Mouse (Mus musculus) ES-E14 (cell line): ENCODE results near the gene Wdr60. TPM values are rescaled to one million over a fixed set of nuclear protein-coding genes. Genes with fewer than 3 reads are reported as not detected.
A peak's percentile ranks its signal among the peaks of the same experiment; 100 is the strongest.

Experiments used
- DNase-seq: peaks from one replicate; pipeline ENCODE4 v3.0.0-alpha.2; 2013; ENCODE audit warnings: low read depth, low spot score
- H3K27ac ChIP-seq: 2 replicates; pipeline ENCODE4 v1.5.1; 2012; ENCODE audit warnings: low read depth, mild to moderate bottlenecking, low read length, moderate library complexity, mixed read lengths; ENCODE audit not compliant: poor library complexity, insufficient read depth, severe bottlenecking
- H3K36me3 ChIP-seq: 2 replicates; pipeline ENCODE4 v1.6.1; 2012; ENCODE audit warnings: mild to moderate bottlenecking, low read length, moderate library complexity, mixed read lengths; ENCODE audit not compliant: control insufficient read depth, poor library complexity, insufficient read depth, severe bottlenecking
- H3K4me1 ChIP-seq, 2 experiments: fragments of 150-350 bp in 1 of 2; sonication (generic) in 1 of 2; 2 replicates each; pipeline ENCODE4 v1.6.1; 2012; ENCODE audit warnings: low read length in 2 of 2, mild to moderate bottlenecking in 1 of 2, mixed read lengths in 1 of 2; ENCODE audit not compliant: control insufficient read depth in 2 of 2, insufficient read depth in 2 of 2, poor library complexity in 1 of 2
- H3K4me3 ChIP-seq, 2 experiments: fragments of 150-350 bp in 1 of 2; sonication (generic) in 1 of 2; 2 replicates each; pipeline ENCODE4 v1.5.1; 2012; ENCODE audit warnings: low read length in 2 of 2, low read depth in 1 of 2, mild to moderate bottlenecking in 1 of 2, mixed read lengths in 1 of 2; ENCODE audit not compliant: insufficient read depth in 1 of 2, poor library complexity in 1 of 2, severe bottlenecking in 1 of 2
- H3K9ac ChIP-seq: 2 replicates; pipeline ENCODE4 v1.6.1; 2012; ENCODE audit warnings: low read depth, mild to moderate bottlenecking, low read length, mixed read lengths; ENCODE audit not compliant: poor library complexity, insufficient read depth, severe bottlenecking
- H3K9me3 ChIP-seq: fragments of 150-350 bp; sonication (generic); 2 replicates; pipeline ENCODE4 v1.6.1; 2012; ENCODE audit warnings: low read depth, mild to moderate bottlenecking, low read length; ENCODE audit not compliant: control insufficient read depth, insufficient read depth
- CHD2 ChIP-seq: IDR thresholded peaks from 2 replicates; pipeline ENCODE4 v1.6.1; 2014; ENCODE audit warnings: mild to moderate bottlenecking, low read depth, low read length, inconsistent platforms
- HCFC1 ChIP-seq: IDR thresholded peaks from 2 replicates; pipeline ENCODE4 v1.6.1; 2012; ENCODE audit warnings: low read length, inconsistent platforms, borderline replicate concordance; ENCODE audit not compliant: insufficient read depth
- MAFK ChIP-seq: IDR thresholded peaks from 2 replicates; pipeline ENCODE4 v1.6.1; 2014; ENCODE audit warnings: mild to moderate bottlenecking, low read depth, low read length, inconsistent platforms; ENCODE audit not compliant: insufficient read depth
- ZC3H11A ChIP-seq: IDR thresholded peaks from 2 replicates; pipeline ENCODE4 v1.6.1; 2012; ENCODE audit warnings: low read depth, mild to moderate bottlenecking, inconsistent platforms, low read length, borderline replicate concordance
- ZNF384 ChIP-seq: IDR thresholded peaks from 2 replicates; pipeline ENCODE4 v1.6.1; 2012; ENCODE audit warnings: low read depth, low read length, inconsistent platforms
- in situ Hi-C, 2 experiments: fragments of 600-800 bp; cut with MboI; formaldehyde crosslinking; loops; one replicate each; pipeline ENCODE4 v1.15.1; 2025; ENCODE audit warnings: low sequenced_read_pairs in 2 of 2, inconsistent platforms in 1 of 2; ENCODE audit not compliant: unreplicated experiment in 2 of 2
- total RNA-seq: library from RNA; depleted of rRNA; stranded (reverse); fragments of 300-350 nt; gene quantifications from 2 replicates; pipeline ENCODE4 v1.2.3, GENCODE M21; 2012

Gene Wdr60
- total RNA-seq, 1 experiment: 5.6 TPM

- in situ Hi-C loops: no loop called here
- TF ChIP-seq HCFC1: no peak
- TF ChIP-seq ZNF384: no peak
- TF ChIP-seq MAFK: no peak
- no peak for TF ChIP-seq ZC3H11A
- TF ChIP-seq CHD2: no peak
- Histone ChIP-seq H3K36me3 (no peaks in the 10 kb centered on the region), H3K4me3 (no peak overlapping the region), H3K9me3 (no peaks in the 10 kb centered on the region), H3K9ac (no peak overlapping the region), H3K27ac (no peak overlapping the region), H3K4me1 (no peaks in the 10 kb centered on the region)
- DNase-seq: no peak
Measured at GRCm38 (mm10) chr12:116238370-116238769, 24.5 kb downstream of the Wdr60 start.

- TF ChIP-seq CHD2 (no peak), HCFC1 (no peak), ZNF384 (no peak), ZC3H11A (no peak), MAFK (no peak)
- in situ Hi-C loops: no loop called here
Measured at GRCm38 (mm10) chr12:116236658-116237057, 26.2 kb downstream of the Wdr60 start.

GRCm38 (mm10) chr12:116235356-116235755 lies 27.5 kb downstream of the Wdr60 start:
- 0 out of 2 replicates have a peak, but pooled peaks have one; percentile 4 for TF ChIP-seq ZC3H11A
- no peak for TF ChIP-seq CHD2
- in situ Hi-C loops: no loop called here

More at GRCm38 (mm10) chr12:116236658-116237057, 26.2 kb downstream of the Wdr60 start:
- DNase-seq: no peak
- H3K4me3 ChIP-seq: no peak overlapping the region
- H3K27ac ChIP-seq: no peak overlapping the region
- H3K9ac ChIP-seq: no peak overlapping the region
- H3K4me1 ChIP-seq: no peaks in the 10 kb centered on the region
- no peaks in the 10 kb centered on the region for H3K9me3 ChIP-seq
- no peaks in the 10 kb centered on the region for H3K36me3 ChIP-seq

GRCm38 (mm10) chr12:116232061-116232460 lies 30.8 kb downstream of the Wdr60 start:
- no peak for TF ChIP-seq CHD2
- TF ChIP-seq ZNF384: no peak
- TF ChIP-seq ZC3H11A: no peak
- H3K9me3 ChIP-seq: no peaks in the 10 kb centered on the region
- DNase-seq: no peak
- H3K4me1 ChIP-seq: no peaks in the 10 kb centered on the region
- H3K4me3 ChIP-seq: no peak overlapping the region
- H3K27ac ChIP-seq: no peak overlapping the region
- no peaks in the 10 kb centered on the region for H3K36me3 ChIP-seq
- H3K9ac ChIP-seq: no peak overlapping the region
- in situ Hi-C loops: no loop called here

More at GRCm38 (mm10) chr12:116235356-116235755, 27.5 kb downstream of the Wdr60 start:
- no peaks in the 10 kb centered on the region for H3K9me3 ChIP-seq
- H3K4me3 ChIP-seq: no peak overlapping the region
- DNase-seq: no peak
- H3K27ac ChIP-seq: no peak overlapping the region
- H3K9ac ChIP-seq: no peak overlapping the region
- no peaks in the 10 kb centered on the region for H3K36me3 ChIP-seq
- H3K4me1 ChIP-seq: no peaks in the 10 kb centered on the region

- in situ Hi-C loops: no loop called here
- Histone ChIP-seq H3K4me3 (no peak overlapping the region), H3K4me1 (no peaks in the 10 kb centered on the region), H3K36me3 (no peaks in the 10 kb centered on the region), H3K9ac (no peak overlapping the region), H3K27ac (no peak overlapping the region), H3K9me3 (no peaks in the 10 kb centered on the region)
- no peak for DNase-seq
- TF ChIP-seq ZNF384 (no peak), ZC3H11A (no peak), MAFK (no peak), CHD2 (no peak), HCFC1 (no peak)
Measured at GRCm38 (mm10) chr12:116231612-116232011, 31.2 kb downstream of the Wdr60 start.
